Mouse (Mus musculus): ENCODE measurements around the gene Prf1. TPM values are rescaled to one million over a fixed set of nuclear protein-coding genes. Genes with fewer than 3 reads are reported as not detected.

Gene Prf1
- not detected in 2 replicates for polyA plus RNA-seq (2015; fragmentation: Nextera tagmentation; extraction: Ambion mirVana)

DNA sequence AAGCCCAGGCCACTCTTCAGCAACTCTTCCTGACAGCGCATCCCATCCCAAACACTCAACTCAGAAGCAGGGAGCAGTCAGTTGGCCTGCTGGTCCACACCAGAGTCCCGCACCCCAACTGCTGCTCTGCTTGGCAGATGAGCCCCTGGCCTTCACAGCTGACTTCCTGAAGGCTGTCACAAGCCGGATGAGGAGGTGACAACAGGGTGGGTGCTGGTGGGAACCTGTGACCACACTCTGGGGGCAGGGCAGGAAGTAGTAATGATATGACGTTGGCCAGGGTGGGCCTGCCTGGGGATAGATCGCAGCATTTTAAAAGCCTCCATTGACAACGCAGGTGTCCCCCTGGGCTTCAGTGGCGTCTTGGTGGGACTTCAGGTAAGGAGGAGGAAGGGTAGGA lies at the start of gene Prf1:
Prf1 (plus strand) TSS at position 357 of the 400 bp plus-strand sequence.
- 75% methylated on average over 7 of the region's 7 CpGs for WGBS
- no peaks in the 10 kb centered on the region for H3K27me3 ChIP-seq (ENCODE audit: control insufficient read depth, insufficient read depth, low read length)
- no peak within 1 kb of the TSS for H3K4me3 ChIP-seq (replicated peaks; ENCODE audit: low read length)
- H3K4me2 ChIP-seq (ENCODE audit: low read depth, low read length) = no peak within 1 kb of the TSS
- no peak within 1 kb of the TSS for H3K9ac ChIP-seq (ENCODE audit: low read length)
- no peak for ATAC-seq (ENCODE audit: insufficient read depth, low FRiP score)
- no peak within 1 kb of the TSS for H3K27ac ChIP-seq (ENCODE audit: low read length)
- no peaks in the 10 kb centered on the region for H3K4me1 ChIP-seq (ENCODE audit: control insufficient read depth, insufficient read depth, low read length)
- 0 out of 2 replicates have a peak, but pooled peaks cover 3% of the 10 kb centered on the region for H3K9me3 ChIP-seq (replicated peaks; ENCODE audit: control insufficient read depth, low read length)
- no peaks in the 10 kb centered on the region for H3K36me3 ChIP-seq (ENCODE audit: control insufficient read depth, insufficient read depth, low read length)

DNA sequence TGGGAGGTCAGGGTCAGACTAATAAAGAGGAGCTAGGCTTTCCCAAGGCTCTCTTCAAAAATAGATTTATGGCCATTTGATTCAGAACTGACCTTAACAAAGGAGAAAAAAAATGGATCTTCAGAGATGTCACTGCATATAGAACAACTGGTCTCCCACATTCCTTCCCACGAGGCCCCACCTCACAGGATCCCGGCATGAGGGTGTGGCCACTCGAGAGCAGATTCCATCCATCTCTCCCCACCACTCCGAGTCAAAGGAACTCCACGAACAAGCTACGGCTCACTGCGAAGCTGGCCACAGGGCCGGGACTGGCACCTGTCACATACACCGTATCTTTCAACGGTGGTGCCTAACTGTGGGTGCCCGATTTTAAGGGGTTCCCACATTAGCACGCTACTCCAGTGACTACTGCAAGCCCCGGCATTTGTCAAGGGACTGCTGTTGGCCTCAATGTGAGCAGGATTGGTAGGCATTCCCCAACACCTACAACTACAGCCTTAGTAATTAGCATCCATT lies 49.0 kb upstream of the Prf1 start:
- H3K9ac ChIP-seq (ENCODE audit: low read length) = no peak overlapping the region
- no peak overlapping the region for H3K4me2 ChIP-seq (ENCODE audit: low read depth, low read length)
- no peaks in the 10 kb centered on the region for H3K27me3 ChIP-seq (ENCODE audit: control insufficient read depth, insufficient read depth, low read length)
- H3K9me3 ChIP-seq (replicated peaks; ENCODE audit: control insufficient read depth, low read length) = no peaks in the 10 kb centered on the region
- H3K27ac ChIP-seq (ENCODE audit: low read length) = no peak overlapping the region
- no peaks in the 10 kb centered on the region for H3K4me1 ChIP-seq (ENCODE audit: control insufficient read depth, insufficient read depth, low read length)
- ATAC-seq (ENCODE audit: insufficient read depth, low FRiP score) = no peak
- no peaks in the 10 kb centered on the region for H3K36me3 ChIP-seq (ENCODE audit: control insufficient read depth, insufficient read depth, low read length)
- no peak overlapping the region for H3K4me3 ChIP-seq (replicated peaks; ENCODE audit: low read length)
- WGBS = 63% methylated on average over 13 of the region's 13 CpGs

DNA sequence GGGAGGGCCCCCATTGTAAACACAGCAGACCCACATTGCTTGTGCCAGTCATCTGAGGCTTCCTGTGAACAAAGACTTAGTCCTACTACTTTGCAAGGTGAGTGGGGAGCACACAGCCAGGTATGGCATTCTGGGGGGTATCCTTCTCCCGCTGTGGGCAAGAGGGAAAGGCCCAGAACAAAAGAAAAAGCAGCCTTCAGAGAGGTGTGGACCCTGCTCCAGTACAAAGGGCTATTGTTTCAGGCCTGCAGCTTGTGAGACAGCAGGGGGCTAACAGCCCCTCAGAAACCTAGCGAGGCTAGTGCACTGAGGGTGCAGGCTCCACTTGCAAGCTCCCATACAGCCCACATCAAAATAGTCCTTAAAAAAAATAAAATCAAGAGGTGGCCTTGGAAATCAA lies 47.7 kb upstream of the Prf1 start:
- no peak overlapping the region for H3K27ac ChIP-seq (ENCODE audit: low read length)
- WGBS = 60% methylated on average over 2 of the region's 2 CpGs
- no peaks in the 10 kb centered on the region for H3K9me3 ChIP-seq (replicated peaks; ENCODE audit: control insufficient read depth, low read length)
- no peak overlapping the region for H3K4me2 ChIP-seq (ENCODE audit: low read depth, low read length)
- ATAC-seq (ENCODE audit: insufficient read depth, low FRiP score) = no peak
- no peak overlapping the region for H3K9ac ChIP-seq (ENCODE audit: low read length)
- no peak overlapping the region for H3K4me3 ChIP-seq (replicated peaks; ENCODE audit: low read length)
- H3K27me3 ChIP-seq (ENCODE audit: control insufficient read depth, insufficient read depth, low read length) = no peaks in the 10 kb centered on the region
- H3K36me3 ChIP-seq (ENCODE audit: control insufficient read depth, insufficient read depth, low read length) = no peaks in the 10 kb centered on the region
- 0 out of 2 replicates have a peak, but pooled peaks cover 4% of the 10 kb centered on the region for H3K4me1 ChIP-seq (ENCODE audit: control insufficient read depth, insufficient read depth, low read length)

DNA sequence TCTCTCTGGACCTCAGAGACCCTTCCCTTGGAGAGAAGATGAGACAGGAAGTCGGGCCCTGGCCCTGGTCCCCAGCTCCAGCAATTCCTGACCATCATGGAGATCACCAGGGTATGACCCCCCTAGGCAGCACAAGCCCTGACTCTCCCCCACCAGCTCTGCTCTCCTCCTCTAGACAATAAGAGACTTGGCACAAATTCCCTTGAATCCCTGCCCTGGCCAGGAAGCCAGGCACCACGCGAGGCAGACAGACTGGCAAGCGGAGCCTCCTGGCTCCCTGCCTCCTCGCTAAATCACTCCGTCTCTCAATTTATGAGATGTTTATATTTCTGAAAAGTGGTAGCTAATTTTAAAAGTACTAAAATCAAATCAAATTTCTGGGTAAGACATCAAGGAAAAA lies 42.9 kb upstream of the Prf1 start:
- Histone ChIP-seq H3K4me2 (ENCODE audit: low read depth, low read length) (no peak overlapping the region), H3K4me3 (replicated peaks; ENCODE audit: low read length) (no peak overlapping the region), H3K27me3 (ENCODE audit: control insufficient read depth, insufficient read depth, low read length) (no peaks in the 10 kb centered on the region), H3K27ac (ENCODE audit: low read length) (no peak overlapping the region; the same call in 1 of the 2 replicates), H3K36me3 (ENCODE audit: control insufficient read depth, insufficient read depth, low read length) (no peaks in the 10 kb centered on the region), H3K4me1 (ENCODE audit: control insufficient read depth, insufficient read depth, low read length) (0 out of 2 replicates have a peak, but pooled peaks cover 4% of the 10 kb centered on the region), H3K9me3 (replicated peaks; ENCODE audit: control insufficient read depth, low read length) (no peaks in the 10 kb centered on the region), H3K9ac (ENCODE audit: low read length) (no peak overlapping the region)
- WGBS = 62% methylated on average over 6 of the region's 6 CpGs
- ATAC-seq (ENCODE audit: insufficient read depth, low FRiP score) = no peak

DNA sequence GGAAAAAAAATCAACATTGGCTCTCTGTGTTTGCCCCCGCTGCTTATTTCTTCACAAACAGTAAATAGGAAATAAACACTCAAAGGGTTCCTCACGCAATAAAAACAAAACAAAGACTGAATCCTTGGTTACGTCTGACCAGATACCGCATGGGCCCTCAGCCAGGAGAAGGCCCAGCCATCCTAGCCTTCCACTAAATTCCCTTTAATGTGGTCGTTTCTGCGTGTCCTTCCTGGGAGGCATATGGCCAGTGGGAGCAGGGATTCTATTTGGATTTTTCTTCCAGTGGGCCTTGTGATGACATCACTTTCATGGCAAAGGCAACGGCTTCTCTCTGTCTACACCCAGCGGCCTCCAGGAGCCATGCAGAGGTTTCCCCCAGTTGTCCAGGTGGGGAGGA lies 42.4 kb upstream of the Prf1 start:
- Histone ChIP-seq H3K4me3 (replicated peaks; ENCODE audit: low read length) (no peak overlapping the region), H3K9ac (ENCODE audit: low read length) (no peak overlapping the region), H3K4me1 (ENCODE audit: control insufficient read depth, insufficient read depth, low read length) (0 out of 2 replicates have a peak, but pooled peaks cover 4% of the 10 kb centered on the region), H3K36me3 (ENCODE audit: control insufficient read depth, insufficient read depth, low read length) (no peaks in the 10 kb centered on the region), H3K9me3 (replicated peaks; ENCODE audit: control insufficient read depth, low read length) (no peaks in the 10 kb centered on the region), H3K4me2 (ENCODE audit: low read depth, low read length) (no peak overlapping the region), H3K27me3 (ENCODE audit: control insufficient read depth, insufficient read depth, low read length) (no peaks in the 10 kb centered on the region), H3K27ac (ENCODE audit: low read length) (no peak overlapping the region)
- WGBS = 69% methylated on average over 8 of the region's 8 CpGs
- ATAC-seq (ENCODE audit: insufficient read depth, low FRiP score) = no peak

DNA sequence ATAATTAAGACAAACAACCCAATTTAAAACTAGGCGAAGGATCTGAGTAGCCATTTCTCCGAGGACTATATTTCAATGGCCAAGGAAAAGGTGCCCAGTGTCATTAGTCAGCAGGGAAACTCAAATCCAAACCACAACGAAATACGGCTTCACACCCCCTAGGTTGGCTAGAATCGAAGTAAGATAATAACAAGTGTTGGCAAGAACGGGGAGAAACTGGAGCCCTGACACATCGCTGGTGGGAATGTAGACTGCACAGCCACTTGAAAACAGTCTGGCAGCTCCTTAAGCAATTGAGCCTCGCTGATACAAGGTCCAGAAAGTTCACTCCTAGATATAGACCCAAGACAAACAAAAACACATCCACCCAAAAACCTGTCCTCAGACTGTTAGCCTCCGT lies 41.0 kb upstream of the Prf1 start:
- H3K9ac ChIP-seq (ENCODE audit: low read length) = no peak overlapping the region
- no peak for ATAC-seq (ENCODE audit: insufficient read depth, low FRiP score)
- H3K4me2 ChIP-seq (ENCODE audit: low read depth, low read length) = no peak overlapping the region
- no peaks in the 10 kb centered on the region for H3K36me3 ChIP-seq (ENCODE audit: control insufficient read depth, insufficient read depth, low read length)
- no peaks in the 10 kb centered on the region for H3K9me3 ChIP-seq (replicated peaks; ENCODE audit: control insufficient read depth, low read length)
- 92% methylated on average over 9 of the region's 9 CpGs for WGBS
- no peak overlapping the region for H3K27ac ChIP-seq (ENCODE audit: low read length)
- no peak overlapping the region for H3K4me3 ChIP-seq (replicated peaks; ENCODE audit: low read length)
- H3K4me1 ChIP-seq (ENCODE audit: control insufficient read depth, insufficient read depth, low read length) = 0 out of 2 replicates have a peak, but pooled peaks cover 4% of the 10 kb centered on the region
- H3K27me3 ChIP-seq (ENCODE audit: control insufficient read depth, insufficient read depth, low read length) = no peaks in the 10 kb centered on the region

DNA sequence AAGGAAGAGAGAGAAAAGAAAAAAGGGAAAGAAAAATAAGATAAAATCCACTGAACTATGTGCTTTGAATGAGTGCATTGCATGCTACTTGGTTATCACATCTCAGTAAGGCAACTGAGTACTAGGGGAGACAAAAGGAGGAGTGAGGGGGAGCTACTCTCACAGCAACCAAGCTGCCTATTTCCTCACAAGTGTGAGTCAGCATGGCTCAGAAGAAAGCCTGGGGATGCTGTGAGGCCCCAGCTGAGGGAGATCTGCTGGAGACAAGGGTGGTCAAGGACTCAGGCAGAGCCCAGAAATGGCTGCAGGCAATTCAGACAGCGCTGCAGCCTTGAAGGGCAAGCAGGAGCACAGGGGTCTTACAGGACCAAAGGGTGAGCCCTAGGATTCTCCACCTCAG lies 39.5 kb upstream of the Prf1 start:
- Histone ChIP-seq H3K27me3 (ENCODE audit: control insufficient read depth, insufficient read depth, low read length) (no peaks in the 10 kb centered on the region), H3K4me3 (replicated peaks; ENCODE audit: low read length) (no peak overlapping the region), H3K4me1 (ENCODE audit: control insufficient read depth, insufficient read depth, low read length) (0 out of 2 replicates have a peak, but pooled peaks cover 4% of the 10 kb centered on the region), H3K27ac (ENCODE audit: low read length) (no peak overlapping the region), H3K9ac (ENCODE audit: low read length) (no peak overlapping the region), H3K36me3 (ENCODE audit: control insufficient read depth, insufficient read depth, low read length) (no peaks in the 10 kb centered on the region), H3K4me2 (ENCODE audit: low read depth, low read length) (no peak overlapping the region), H3K9me3 (replicated peaks; ENCODE audit: control insufficient read depth, low read length) (no peaks in the 10 kb centered on the region)
- no peak for ATAC-seq (ENCODE audit: insufficient read depth, low FRiP score)
- WGBS = 71% methylated on average over 1 of the region's 1 CpGs

DNA sequence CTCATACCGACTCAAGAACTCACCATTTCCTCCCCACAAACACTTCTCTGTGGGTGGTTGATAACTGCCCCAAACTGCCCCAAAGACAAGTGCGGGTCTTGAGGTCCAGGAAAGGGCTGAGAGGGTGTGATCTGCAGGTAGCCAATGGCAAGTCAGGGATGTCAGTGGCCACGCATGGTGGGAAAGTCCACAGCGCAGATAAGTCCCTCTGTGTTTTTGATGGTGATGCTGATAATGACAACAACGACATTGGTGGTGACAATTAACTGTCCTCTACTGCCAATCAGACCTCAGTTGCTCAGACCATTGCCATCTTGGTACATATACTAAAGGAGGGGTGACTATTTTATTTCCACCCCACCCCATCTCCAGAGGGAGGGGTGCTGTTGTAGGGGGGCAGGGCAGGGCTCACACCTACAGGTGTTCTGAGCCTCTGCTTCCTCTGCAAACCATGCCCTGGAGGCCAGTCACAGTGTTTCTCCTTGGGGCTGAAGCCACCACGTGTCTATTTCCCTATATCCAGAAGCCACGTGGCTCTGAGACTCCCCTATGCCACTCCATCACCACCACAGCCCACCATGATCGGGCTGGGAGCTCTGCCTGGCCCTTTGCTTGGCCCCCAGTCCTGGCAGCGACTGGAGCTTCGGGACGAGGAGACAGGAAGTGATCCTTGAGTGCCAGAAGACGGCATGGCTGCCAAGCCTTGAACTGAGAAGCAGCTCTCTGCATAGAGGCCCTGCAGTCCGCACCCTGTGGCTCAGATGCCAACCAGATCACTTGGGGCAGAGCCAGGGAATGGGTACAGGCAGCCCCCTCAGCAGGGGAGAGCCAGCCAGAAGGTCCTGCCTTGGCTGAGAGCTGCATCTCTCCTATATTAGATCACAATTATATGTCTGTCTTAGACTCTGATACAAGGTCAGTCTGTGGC lies 36.1 kb upstream of the Prf1 start:
- H3K4me2 ChIP-seq (ENCODE audit: low read depth, low read length) = no peak overlapping the region
- H3K9me3 ChIP-seq (replicated peaks; ENCODE audit: control insufficient read depth, low read length) = no peaks in the 10 kb centered on the region
- H3K4me1 ChIP-seq (ENCODE audit: control insufficient read depth, insufficient read depth, low read length) = no peaks in the 10 kb centered on the region
- ATAC-seq (ENCODE audit: insufficient read depth, low FRiP score) = no peak
- WGBS = 55% methylated on average over 13 of the region's 13 CpGs
- H3K36me3 ChIP-seq (ENCODE audit: control insufficient read depth, insufficient read depth, low read length) = no peaks in the 10 kb centered on the region
- no peaks in the 10 kb centered on the region for H3K27me3 ChIP-seq (ENCODE audit: control insufficient read depth, insufficient read depth, low read length)
- H3K27ac ChIP-seq (ENCODE audit: low read length) = no peak overlapping the region
- H3K9ac ChIP-seq (ENCODE audit: low read length) = no peak overlapping the region
- H3K4me3 ChIP-seq (replicated peaks; ENCODE audit: low read length) = no peak overlapping the region

DNA sequence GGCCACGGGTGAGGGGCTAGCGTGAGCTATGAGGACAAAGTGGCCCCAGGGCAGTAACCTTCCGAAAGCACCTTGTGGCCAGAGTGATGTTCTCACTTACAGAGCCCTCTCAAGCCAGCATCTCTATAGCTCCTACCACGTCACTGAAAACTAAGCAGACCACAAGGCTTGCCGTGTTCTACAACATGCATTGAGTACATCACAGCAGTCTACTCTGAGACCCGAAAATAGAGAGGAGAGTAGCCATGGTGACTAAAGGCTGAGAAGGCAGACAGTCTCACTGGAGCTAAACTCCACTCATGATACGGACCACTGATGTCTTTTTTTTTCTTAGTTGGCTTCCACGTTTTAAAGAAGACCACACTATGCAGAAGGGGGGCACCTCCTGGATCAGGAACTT lies 34.0 kb upstream of the Prf1 start:
- H3K27ac ChIP-seq (ENCODE audit: low read length) = no peak overlapping the region
- H3K9me3 ChIP-seq (replicated peaks; ENCODE audit: control insufficient read depth, low read length) = no peaks in the 10 kb centered on the region
- WGBS = 81% methylated on average over 8 of the region's 8 CpGs
- no peaks in the 10 kb centered on the region for H3K36me3 ChIP-seq (ENCODE audit: control insufficient read depth, insufficient read depth, low read length)
- no peaks in the 10 kb centered on the region for H3K27me3 ChIP-seq (ENCODE audit: control insufficient read depth, insufficient read depth, low read length)
- no peak for ATAC-seq (ENCODE audit: insufficient read depth, low FRiP score)
- no peak overlapping the region for H3K4me2 ChIP-seq (ENCODE audit: low read depth, low read length)
- H3K9ac ChIP-seq (ENCODE audit: low read length) = no peak overlapping the region
- H3K4me1 ChIP-seq (ENCODE audit: control insufficient read depth, insufficient read depth, low read length) = no peaks in the 10 kb centered on the region
- no peak overlapping the region for H3K4me3 ChIP-seq (replicated peaks; ENCODE audit: low read length)
